Mouse (Mus musculus) adrenal gland, postnatal 25 days (tissue): ENCODE data around the gene Cd83. TPM values are rescaled to one million over a fixed set of nuclear protein-coding genes. Genes with fewer than 3 reads are reported as not detected.

ENCODE experiments used
- DNase-seq: peaks from one replicate; pipeline ENCODE4 v3.0.0; 2021; ENCODE audit warnings: mixed read lengths
- total RNA-seq: library from RNA; stranded (reverse); gene quantifications from 2 replicates; pipeline ENCODE4 v1.2.3, GENCODE M21; 2021

The Cd83 gene
- total RNA-seq, 1 experiment from 2014 or later = 2.9 TPM

- DNase-seq = no peak
These were observed 9.8 kb upstream of the Cd83 start for GRCm38 (mm10) chr13:43774605-43775426.

GRCm38 (mm10) chr13:43775427-43775733 is 9.2 kb upstream of the Cd83 start:
- no peak for DNase-seq

- DNase-seq = no peak
These were observed 7.1 kb upstream of the Cd83 start for GRCm38 (mm10) chr13:43777321-43778002.

- no peak for DNase-seq
These were observed 6.4 kb upstream of the Cd83 start for GRCm38 (mm10) chr13:43778021-43778649.

GRCm38 (mm10) chr13:43778971-43779370 is 5.6 kb upstream of the Cd83 start:
- no peak for DNase-seq

- no peak for DNase-seq
These were observed 4.5 kb upstream of the Cd83 start for GRCm38 (mm10) chr13:43780071-43780470.

GRCm38 (mm10) chr13:43785712-43786072 is 1.1 kb downstream of the Cd83 start:
- DNase-seq = no peak

- no peak for DNase-seq
These were observed 1.7 kb downstream of the Cd83 start for GRCm38 (mm10) chr13:43786171-43786795.

GRCm38 (mm10) chr13:43787262-43787661 is 2.7 kb downstream of the Cd83 start:
- DNase-seq = no peak

- DNase-seq = no peak
These were observed 3.5 kb downstream of the Cd83 start for GRCm38 (mm10) chr13:43788071-43788470.

GRCm38 (mm10) chr13:43788983-43789645 is 4.5 kb downstream of the Cd83 start:
- no peak for DNase-seq

- no peak for DNase-seq
These were observed 5.8 kb downstream of the Cd83 start for GRCm38 (mm10) chr13:43790229-43791001.

GRCm38 (mm10) chr13:43795334-43795733 is 10.8 kb downstream of the Cd83 start:
- DNase-seq = peak; percentile 28

GRCm38 (mm10) chr13:43798655-43799054 is 14.1 kb downstream of the Cd83 start:
- no peak for DNase-seq

- DNase-seq = no peak
These were observed 15.6 kb downstream of the Cd83 start for GRCm38 (mm10) chr13:43800136-43800535.

GRCm38 (mm10) chr13:43801961-43802360 is 17.4 kb downstream of the Cd83 start:
- no peak for DNase-seq

- no peak for DNase-seq
These were observed 18.0 kb downstream of the Cd83 start for GRCm38 (mm10) chr13:43802361-43803137.

GRCm38 (mm10) chr13:43804648-43805047 is 20.1 kb downstream of the Cd83 start:
- DNase-seq = no peak

- DNase-seq = no peak
These were observed 20.7 kb downstream of the Cd83 start for GRCm38 (mm10) chr13:43805159-43805758.
